Mouse (Mus musculus) v-Abl transformed pro-B cells (cell line): ENCODE measurements around the gene Myb.

Experiments used
- in situ Hi-C, 2 experiments: fragments of 400-800 bp; cut with MboI; formaldehyde crosslinking; loops; one replicate each; pipeline ENCODE4 v1.15.1; 2025; ENCODE audit not compliant: unreplicated experiment in 2 of 2

The Myb gene

DNA sequence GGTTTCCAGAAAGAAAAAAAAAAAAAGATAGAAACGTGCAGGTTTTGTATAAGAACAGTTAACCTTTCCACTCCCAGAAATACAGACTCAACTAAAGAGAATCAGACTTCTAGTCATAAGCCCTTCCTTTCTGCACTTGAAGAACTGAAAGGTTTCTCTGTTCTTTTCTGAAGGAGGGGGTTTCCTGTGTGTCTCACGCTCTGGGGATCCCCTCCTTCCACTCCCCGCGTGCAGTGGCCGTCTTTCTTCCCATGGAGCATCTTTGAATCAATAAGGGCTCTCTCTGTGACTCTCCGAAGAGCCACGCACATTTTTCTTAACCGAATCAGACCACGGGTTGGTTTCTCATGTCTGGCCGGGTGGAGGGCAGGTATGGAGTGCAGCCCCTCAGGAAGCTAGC, 17.5 kb upstream of the Myb start:
- in situ Hi-C loops = no loop called here

DNA sequence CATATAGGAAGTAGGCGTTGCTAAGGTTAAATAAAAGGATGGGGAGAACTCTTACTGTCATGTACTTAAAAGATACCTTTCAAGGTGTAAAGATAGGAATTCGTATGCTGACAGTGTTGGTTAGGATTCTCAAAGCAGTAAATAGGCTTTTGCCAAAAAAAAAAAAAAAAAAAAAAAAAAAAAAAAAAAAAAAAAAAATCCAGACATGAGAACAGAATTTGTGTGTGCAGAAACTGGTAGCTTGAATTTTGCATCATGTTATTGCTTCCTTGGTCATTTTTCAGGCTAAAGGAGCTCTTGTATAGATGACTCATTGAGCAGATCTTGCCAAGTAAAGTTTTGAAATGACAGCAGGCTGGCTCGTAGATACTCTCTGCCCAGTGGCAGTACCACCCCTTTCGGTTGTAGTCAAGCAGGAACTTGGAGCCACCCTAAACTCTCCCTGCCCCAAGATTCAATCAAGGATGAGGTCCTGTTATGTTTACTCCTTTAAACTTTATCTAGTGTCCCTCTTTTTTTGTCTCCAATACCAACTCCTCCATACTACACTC, 11.9 kb upstream of the Myb start:
- in situ Hi-C loops = loop anchor here in 1 of 2 experiments (25.0 kb wide), 1 partner anchor 840 kb away; no protein-coding TSS in a partner anchor

DNA sequence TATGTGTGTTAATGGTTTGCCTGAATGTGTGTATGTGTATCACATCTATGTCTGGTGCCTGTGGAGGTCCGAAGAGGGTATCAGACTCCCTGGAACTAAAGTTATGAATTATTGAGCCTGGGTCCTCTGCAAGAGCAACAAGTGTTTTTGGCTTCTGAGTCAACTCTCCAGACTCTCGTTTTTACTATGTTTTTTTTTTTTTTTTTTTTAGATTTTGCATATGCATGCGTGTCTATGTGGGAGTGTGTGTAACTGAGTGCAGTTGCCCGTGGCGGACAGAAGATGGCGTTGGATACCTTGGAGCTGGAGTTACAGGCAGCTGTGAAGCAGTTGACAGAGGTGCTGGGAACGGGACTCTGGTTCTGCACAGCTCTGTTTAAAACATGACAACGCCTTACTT, 7.7 kb upstream of the Myb start:
- in situ Hi-C loops = loop anchor here in 1 of 2 experiments (25.0 kb wide), 1 partner anchor 844 kb away; no protein-coding TSS in a partner anchor

DNA sequence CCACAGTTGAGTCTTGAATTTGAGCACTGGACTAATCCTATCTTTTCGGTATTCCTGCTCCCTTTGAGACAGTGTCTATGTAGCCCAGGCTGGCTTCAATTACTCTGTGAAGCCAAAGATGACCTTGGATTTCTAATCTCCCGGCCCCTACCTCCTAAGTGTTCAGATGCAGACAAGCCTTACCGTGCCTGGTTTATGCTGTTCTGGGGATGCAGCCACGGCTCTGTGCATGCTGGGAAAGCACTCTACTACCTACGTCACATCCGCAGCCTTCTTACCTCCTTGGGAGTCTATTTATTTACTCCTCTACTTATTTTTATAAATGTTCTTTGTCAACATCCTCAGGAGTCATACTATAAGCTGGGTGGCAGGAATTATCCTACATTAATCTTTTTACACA, 7.1 kb upstream of the Myb start:
- in situ Hi-C loops = loop anchor here in 1 of 2 experiments (25.0 kb wide), 1 partner anchor 844 kb away; no protein-coding TSS in a partner anchor

DNA sequence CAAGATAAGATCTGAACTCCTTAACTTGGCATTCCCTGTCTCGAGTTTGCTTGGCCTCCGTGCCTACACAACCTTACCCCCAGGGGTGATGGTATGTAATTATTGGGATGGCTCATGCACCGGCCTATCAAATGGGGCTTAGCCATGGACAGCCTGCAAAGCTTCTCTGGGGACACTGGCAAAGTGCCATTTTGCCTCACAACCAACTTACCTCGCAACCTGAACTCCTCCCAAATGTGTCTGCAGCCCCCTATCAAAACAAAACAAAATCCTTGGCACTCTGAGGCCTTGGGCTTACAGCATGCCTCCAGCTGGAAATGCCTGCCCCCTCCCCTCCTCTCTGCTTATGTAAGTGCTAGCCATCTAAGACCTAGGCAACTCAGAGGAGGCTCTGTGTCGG, 6.4 kb upstream of the Myb start:
- in situ Hi-C loops = loop anchor here in 1 of 2 experiments (25.0 kb wide), 1 partner anchor 845 kb away; no protein-coding TSS in a partner anchor

DNA sequence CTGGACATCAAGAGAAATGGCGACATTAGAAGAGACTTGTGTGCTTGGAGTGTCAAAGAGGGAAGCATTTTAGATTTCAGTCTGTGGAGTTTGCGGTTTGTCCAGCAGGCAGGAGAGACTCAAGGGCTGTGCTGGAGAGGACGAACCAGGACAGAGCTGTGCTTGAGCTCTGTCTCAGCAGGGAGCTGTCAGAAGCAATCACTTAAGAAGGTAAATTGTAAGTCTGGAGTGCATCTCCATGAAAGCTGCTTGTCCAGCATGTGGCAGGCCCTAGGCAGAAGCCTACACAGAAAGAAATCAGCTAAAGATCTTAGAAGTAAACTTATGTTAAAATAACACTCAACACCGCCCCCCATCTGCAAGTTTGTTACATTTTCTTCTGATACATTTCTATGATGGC, 4.6 kb upstream of the Myb start:
- in situ Hi-C loops = loop anchor here in 1 of 2 experiments (25.0 kb wide), 1 partner anchor 847 kb away; no protein-coding TSS in a partner anchor

DNA sequence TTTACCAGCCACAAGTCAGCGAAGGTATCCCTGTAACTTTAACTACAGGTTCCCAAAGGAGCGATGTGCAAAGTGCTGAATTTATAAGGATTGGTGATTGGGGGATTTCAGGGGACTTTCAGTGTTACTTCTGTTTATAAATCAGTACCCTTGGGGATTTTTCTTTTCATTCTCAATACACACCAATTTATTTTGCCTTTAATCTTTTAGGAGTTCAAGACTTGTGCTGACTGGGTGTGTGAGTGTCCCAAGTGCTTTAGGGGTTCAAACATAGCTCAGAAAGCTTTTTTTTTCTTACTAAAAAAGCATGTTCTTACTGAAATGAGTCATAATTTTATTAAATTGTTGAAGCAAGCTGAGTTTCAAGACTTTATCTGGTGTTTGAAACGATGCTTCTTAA, 1.3 kb upstream of the Myb start:
- in situ Hi-C loops = loop anchor here in 1 of 2 experiments (25.0 kb wide), 1 partner anchor 850 kb away; no protein-coding TSS in a partner anchor

DNA sequence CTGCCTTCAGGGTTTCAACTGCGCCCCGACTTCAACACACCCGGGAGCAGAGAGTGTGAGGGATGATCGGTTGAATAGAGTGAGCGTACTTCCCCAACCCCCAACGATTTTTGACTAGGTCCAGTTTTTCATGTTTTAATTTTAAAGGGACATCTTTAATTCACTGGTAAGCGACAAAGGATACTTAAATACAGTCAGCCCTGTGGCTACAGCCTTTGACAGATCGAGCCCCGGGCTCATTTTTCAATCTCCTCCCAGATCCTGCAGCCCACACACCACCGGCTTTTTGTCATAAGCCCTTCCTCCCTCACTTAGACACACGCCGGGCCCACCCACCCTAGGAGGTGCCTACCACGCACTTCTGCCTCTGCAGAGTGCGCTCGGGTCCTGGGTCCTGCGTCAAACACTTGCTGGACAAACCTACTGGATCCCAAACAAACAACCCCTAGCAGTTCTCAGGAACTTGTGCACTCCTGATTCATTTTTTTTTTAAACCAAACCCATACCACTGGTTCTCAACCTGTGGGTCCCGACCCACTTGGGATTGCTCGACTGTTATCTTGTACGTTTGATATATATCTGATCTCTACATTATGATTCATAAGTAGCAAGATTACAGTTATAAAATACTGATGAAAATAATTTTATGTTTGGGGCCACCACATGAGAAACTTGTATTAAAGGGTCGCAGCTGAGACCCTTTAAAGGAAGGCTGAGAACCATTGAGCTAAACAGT, 743 bp upstream of the Myb start:
- in situ Hi-C loops = loop anchor here in 1 of 2 experiments (25.0 kb wide), 1 partner anchor 851 kb away; no protein-coding TSS in a partner anchor

DNA sequence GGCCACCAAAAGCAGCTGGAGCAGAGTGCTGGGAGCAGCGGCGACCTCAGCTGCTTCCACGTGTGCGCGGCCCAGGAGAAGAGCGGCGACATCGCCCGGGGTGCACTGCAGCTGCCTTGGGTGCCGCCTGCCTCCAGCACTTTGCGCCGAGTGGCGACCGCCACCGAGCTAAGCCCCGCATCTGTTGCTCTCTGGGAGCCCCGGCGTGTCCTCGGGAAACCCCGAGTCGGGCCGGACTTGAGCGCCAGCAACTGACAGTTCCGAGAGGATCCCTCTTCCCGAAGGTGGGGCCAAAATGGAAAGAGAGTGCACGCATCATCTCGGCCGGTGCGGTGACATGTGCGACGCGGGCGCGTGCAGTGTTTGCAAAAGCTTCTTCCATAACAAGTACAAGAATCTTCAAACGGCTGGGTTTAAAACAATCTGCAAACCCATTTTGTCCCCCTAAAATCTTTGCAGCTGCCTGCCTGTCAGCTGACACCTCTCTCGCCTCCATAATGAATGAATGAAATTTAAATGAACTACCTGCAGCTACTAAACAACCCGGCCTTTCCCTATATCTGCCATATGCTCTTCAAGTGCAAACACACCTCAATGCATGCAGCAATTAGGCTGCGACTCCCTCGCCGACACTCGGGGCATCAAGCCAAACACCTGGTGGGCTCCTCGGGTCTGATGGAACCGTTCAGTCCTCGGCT, 938 bp downstream of the Myb start:
- in situ Hi-C loops = loop anchor here (5.0 to 25.0 kb wide), 5 partner anchors 32 to 852 kb away; no protein-coding TSS in a partner anchor

DNA sequence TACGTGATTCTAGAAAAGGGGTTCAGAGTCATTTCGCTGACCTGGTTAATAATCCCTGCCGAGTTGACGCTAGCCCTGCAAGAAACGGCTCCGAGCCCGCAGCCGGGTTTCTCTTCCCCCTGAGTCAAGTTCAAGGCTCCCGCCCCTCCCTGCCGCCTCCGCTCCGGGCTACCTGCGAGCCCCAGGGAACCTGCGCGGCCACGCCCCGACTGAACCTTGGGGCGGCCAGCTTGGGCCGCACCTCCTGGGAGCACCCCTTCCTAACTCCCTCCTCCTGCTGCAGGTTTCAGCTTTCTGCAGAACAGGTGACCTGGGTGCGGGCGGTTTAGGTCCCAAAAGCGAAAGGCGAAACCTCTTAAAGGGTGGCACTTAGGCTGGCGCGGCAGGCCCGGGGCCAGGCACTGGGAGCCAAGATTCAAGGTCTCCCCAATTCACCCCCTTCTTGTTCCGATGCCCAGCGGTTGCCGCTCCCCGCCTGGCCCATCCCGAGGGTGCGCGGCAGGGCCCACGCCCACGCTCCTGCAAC, 1.8 kb downstream of the Myb start:
- in situ Hi-C loops = loop anchor here (5.0 to 25.0 kb wide), 5 partner anchors 33 to 853 kb away; no protein-coding TSS in a partner anchor

DNA sequence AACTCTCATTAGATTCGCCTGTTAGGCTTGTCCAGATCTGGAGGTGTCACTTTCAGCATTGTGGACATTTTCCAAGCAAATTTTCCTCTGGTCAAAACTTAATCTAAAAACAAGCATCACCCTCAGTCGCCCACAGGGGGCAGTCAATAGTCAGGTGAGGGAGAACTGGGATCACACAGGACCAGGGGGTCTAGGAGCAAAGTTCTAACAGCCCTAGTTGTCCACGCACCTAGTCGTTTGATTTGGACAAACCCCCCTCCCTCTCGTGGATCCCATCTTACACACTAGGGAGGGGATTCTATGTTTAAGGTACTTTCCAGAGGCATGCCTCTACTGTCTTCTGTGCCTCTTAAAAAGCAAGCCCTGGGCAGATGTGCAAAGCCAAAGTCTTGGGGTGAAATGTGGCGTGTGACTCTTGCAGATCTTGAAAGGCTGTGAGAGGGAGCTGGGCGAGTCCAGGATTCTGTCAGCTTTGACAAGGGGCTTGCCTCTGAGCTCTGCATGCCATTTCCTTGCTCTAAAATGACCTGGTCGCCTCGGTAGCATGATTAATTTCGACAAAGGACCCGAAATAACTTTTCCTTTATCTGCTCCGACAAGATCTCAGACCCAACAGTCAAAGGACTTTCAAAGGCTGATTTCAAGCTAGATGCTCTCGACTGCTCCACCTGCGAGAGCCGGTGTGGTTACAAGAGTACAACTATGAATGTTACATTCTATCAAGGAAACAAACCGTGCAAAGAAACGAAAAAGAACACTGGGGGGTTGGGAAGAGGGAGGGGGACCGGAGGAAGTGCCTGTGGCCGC, 2.5 kb downstream of the Myb start:
- in situ Hi-C loops = loop anchor here (5.0 to 25.0 kb wide), 5 partner anchors 34 to 854 kb away; no protein-coding TSS in a partner anchor

DNA sequence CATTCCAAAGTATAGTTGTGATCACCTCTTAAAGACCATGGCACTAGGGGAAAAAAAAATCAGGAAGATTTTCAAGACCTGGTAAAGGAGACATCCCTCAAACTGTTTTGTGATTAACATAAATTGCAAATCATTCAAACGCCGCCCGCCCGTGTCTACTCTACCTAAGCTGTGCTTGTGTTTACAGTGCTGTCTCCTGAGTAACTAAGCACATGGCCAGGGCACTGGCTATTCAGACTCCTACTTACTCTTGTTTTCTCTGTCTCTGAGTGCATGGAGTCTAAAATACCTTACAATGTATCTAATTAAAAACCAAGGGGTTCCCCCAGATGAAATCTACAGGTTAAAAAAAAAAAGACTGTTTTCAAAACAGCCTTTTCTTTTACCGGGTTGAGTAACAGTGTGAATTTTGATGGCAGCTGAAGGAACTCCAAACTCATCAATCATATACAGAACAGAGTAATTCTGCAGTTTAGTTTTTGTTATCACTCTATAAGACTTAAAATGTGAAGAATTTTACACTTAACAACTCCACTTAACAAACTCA, 3.8 kb downstream of the Myb start:
- in situ Hi-C loops = loop anchor here (5.0 to 25.0 kb wide), 5 partner anchors 35 to 855 kb away; no protein-coding TSS in a partner anchor

DNA sequence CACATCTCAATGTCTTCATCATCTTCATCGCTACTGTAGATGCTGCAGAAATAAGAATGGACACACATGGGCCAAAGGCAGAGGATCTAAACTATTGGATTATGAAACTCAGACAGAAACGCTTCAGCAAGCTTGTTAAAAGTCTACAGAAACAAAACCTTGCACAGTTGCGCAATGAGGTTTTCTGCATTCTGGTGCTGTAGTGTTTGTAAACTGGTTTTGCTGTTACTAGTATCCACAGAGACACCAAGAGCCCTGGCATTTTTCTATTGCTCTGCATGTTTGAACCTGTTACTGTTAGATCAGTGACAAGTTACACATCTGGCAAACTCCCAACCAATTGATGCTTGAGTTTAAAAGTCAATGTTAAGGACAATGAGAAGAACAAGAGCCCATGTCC, 4.4 kb downstream of the Myb start:
- in situ Hi-C loops = loop anchor here (5.0 to 25.0 kb wide), 5 partner anchors 36 to 856 kb away; no protein-coding TSS in a partner anchor

DNA sequence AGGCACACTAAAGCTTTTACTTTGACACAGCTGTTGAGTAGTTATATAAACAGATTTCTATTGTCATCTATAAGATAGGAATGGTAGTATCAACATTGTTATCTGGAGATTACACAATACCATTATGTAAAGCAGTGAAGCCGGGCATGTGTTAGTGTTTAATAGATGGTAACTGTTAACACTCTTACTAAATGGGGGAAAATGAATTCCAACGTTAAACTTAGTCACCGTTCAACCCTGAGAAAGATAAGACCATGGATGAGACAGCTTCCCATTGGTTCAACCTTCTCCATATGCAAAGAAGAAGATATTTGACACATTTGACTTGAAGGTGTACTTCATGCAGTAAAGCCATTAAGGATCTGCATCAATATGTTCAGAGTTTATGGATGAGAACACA, 5.9 kb downstream of the Myb start:
- in situ Hi-C loops = loop anchor here (5.0 to 25.0 kb wide), 5 partner anchors 37 to 857 kb away; no protein-coding TSS in a partner anchor

DNA sequence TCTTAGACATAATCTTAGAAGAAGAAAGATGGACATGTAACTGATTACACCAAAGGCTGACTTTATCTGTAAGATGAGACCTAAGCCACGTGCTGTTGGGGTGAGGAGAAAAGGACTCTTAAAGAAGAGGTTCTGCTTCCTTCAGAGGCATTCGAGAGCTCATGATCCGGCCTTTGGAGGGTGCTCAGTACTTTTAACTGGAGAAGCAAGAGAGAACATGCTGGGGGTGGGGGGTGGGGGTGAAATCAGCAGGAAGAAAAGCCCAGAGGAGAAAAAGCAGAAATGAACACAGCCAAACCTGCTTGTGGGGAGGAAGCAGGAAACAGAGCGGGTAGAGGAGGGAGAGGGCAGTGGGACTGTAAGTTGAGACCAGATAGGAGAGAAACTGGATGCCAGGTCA, 7.4 kb downstream of the Myb start:
- in situ Hi-C loops = loop anchor here in 1 of 2 experiments (10.0 to 25.0 kb wide), 2 partner anchors 181 to 859 kb away; no protein-coding TSS in a partner anchor

DNA sequence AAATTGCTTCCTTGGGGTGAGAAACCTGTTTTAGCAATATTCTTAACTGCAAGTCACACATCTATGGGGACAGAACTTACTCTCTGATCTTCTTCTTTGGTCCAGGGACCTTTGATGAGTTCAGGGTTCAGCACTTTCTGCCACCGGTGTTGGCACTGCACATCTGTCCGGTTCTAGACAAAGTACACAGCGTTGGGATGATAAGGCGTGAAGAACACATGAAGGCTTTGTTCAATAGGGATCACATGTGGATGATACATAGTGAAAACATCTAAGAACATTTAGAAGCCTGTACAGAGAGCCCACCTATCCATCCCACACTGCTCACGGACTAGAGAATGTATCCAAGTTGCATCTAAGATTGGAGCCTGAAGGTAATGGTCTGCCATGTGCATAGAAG, 8.0 kb downstream of the Myb start:
- in situ Hi-C loops = loop anchor here in 1 of 2 experiments (10.0 to 25.0 kb wide), 2 partner anchors 182 to 859 kb away; no protein-coding TSS in a partner anchor

DNA sequence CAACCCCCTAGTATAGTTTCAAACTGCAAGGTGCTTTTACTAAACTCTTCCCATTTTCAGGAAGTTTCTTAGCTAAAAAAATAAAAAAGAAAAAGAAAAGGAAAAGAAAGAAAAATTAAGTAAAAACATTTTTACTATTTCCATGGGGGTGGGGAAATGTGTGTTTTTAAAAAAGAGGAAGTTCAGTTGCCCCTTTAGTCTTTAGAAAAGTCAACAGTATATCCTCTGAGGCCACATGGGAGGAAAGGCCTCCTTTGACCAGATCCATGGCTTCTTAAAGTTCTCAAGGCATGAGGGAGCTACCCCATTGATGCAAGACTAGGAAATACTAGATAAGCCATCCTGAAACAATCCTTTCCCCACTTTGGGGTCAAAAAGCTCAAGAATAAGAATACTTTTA, 9.5 kb downstream of the Myb start:
- in situ Hi-C loops = loop anchor here in 1 of 2 experiments (10.0 to 25.0 kb wide), 2 partner anchors 183 to 861 kb away; no protein-coding TSS in a partner anchor

DNA sequence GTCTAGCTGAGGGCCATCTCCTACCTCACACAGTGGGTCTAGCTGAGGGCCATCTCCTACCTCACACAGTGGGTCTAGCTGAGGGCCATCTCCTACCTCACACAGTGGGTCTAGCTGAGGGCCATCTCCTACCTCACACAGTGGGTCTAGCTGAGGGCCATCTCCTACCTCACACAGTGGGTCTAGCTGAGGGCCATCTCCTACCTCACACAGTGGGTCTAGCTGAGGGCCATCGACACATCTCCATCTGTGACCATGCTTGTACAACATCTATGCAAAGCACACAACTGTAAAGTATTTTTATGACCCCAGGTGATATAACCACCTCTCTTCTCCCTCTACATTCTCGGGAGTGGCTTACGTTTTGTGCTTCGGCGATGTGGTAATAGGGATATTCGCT, 10.8 kb downstream of the Myb start:
- in situ Hi-C loops = loop anchor here (10.0 to 25.0 kb wide), 4 partner anchors 155 to 862 kb away; partner anchors contain the start of gene Mtfr2 (in 1 of the 2)

DNA sequence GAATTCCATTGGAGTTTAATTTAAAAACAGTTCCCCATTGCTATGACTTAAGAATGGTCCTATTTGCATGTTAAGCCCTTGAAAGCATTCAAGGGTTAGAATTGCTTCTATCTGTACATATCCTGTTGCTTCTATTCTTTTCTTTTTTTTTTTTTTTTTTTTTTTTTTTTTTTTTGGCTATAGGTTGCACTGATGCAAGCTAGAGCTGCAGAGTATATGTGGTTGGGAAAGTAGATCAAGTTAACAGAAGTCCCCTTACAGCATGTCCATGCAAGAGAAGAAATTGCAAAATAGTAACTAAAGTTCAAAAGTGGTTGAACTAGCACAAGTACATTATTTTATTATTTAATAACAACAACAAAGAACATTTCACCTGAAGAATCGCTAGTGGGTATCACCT, 14.1 kb downstream of the Myb start:
- in situ Hi-C loops = loop anchor here (10.0 to 25.0 kb wide), 4 partner anchors 152 to 866 kb away; partner anchors contain the start of gene Mtfr2 (in 1 of the 2)
